Mouse (Mus musculus): ENCODE results near the gene Akr1a1. TPM values are rescaled to one million over a fixed set of nuclear protein-coding genes. Genes with fewer than 3 reads are reported as not detected.
"Not testable (repeated sequence)": the region's sequence is repeated elsewhere in the genome, so short reads cannot be mapped to it uniquely, and the experiment has no call there.

Gene Akr1a1
- polyA plus RNA-seq, 1 experiment from 2014 or later: 966 TPM

GRCm38 (mm10) chr4:116687041-116687440, 35.6 kb upstream of the Akr1a1 start:
- H3K9ac ChIP-seq (ENCODE audit: low read depth, low read length): peak overlapping the region; percentile 88; the same call in 1 of the 2 replicates
- TF ChIP-seq CTCF (IDR thresholded peaks at IDR 0.05; ENCODE audit: low read depth): no peak
- H3K9me3 ChIP-seq (replicated peaks; ENCODE audit: low read length): no peaks in the 10 kb centered on the region
- 10% methylated on average over 1 of the region's 1 CpGs for whole genome bisulfite sequencing
- ATAC-seq (replicated peaks; ENCODE audit: low FRiP score, low read depth) (no peak), DNase-seq (ENCODE audit: low spot score) (no peak)
- H3K36me3 ChIP-seq (ENCODE audit: insufficient read depth, low read length): peaks cover 17% of the 10 kb centered on the region; the same call in 1 of the 2 replicates
- H3K4me3 ChIP-seq (replicated peaks; ENCODE audit: low read depth, low read length): peak overlapping the region; percentile 69
- peak overlapping the region; percentile 63 for H3K4me2 ChIP-seq (ENCODE audit: low read length)
- H3K27ac ChIP-seq: no peak overlapping the region
- no peaks in the 10 kb centered on the region for H3K27me3 ChIP-seq (ENCODE audit: insufficient read depth, low read length)
- peaks cover 8% of the 10 kb centered on the region; the same call in 1 of the 2 replicates for H3K4me1 ChIP-seq (replicated peaks; ENCODE audit: insufficient read depth, low read length)

DNA sequence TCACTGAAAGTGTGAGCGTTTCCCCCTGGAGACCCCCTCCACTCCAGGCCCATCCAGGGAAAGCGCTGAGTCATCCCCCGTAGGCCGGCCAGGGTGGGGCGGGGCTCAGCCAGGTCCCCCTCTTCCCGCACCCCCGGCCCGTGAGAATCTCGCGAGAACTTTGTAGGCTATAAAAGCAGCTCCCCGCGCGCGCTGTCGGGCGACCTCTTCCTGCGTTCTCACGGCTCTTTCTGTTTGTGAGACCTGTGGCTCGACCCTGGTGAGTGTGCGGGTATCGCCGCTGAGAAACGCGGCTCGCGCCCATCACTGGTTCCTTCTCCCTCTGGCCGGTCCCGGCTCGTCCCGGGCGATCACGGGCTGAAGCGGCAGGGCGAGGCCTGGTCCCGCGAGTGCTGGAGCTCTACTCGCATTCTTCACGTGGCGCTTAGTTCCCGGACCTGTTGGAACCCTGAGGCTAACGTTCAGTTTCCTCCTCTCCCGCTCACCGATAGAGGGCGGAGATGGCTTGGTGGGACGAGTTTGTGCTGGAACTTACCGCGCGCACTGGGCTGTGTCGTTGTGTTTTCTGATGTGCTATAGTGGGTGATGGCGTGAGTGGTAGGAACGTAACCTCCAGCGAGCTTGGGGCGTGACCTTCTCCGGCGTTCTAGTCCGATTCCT, 34.1 kb upstream of the Akr1a1 start, which contains the start of gene Prdx1:
TSS of gene Prdx1 (plus strand) at position 143 of the 660 bp plus-strand sequence.
- Histone ChIP-seq H3K9me3 (replicated peaks; ENCODE audit: low read length) (no peaks in the 10 kb centered on the region), H3K4me3 (replicated peaks; ENCODE audit: low read depth, low read length) (peak within 1 kb of the TSS; percentile 69), H3K36me3 (ENCODE audit: insufficient read depth, low read length) (peaks cover 6% of the 10 kb centered on the region; the same call in 1 of the 2 replicates), H3K4me2 (ENCODE audit: low read length) (peak within 1 kb of the TSS; percentile 63), H3K27ac (peak within 1 kb of the TSS; percentile 99), H3K27me3 (ENCODE audit: insufficient read depth, low read length) (no peaks in the 10 kb centered on the region), H3K9ac (ENCODE audit: low read depth, low read length) (peak within 1 kb of the TSS; percentile 88), H3K4me1 (replicated peaks; ENCODE audit: insufficient read depth, low read length) (0 out of 2 replicates have a peak, but pooled peaks cover 4% of the 10 kb centered on the region)
- peak; percentile 86 for TF ChIP-seq CTCF (IDR thresholded peaks at IDR 0.05; ENCODE audit: low read depth)
- ATAC-seq (replicated peaks; ENCODE audit: low FRiP score, low read depth) (peak; percentile 94), DNase-seq (ENCODE audit: low spot score) (peak; percentile 96)
- WGBS: under 1% methylated on average over 56 of the region's 56 CpGs

DNA sequence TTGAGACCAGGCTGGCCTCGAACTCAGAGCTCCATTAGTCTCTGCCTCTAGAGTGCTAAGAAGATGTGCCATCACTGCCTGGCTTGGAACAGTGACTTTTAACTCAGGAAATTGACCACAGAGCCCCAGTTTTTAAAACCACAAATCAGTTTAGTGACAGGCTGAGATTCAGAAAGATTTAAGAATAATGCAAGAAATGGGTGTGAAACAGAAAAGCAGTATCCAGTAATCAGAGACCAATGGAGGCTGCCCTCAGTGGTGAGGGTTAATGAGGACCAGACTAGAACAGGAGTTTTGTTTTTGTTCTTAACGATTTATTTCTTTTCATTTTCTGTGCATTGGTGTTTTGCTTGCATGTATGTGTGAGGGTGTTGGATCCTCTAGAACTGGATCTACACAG, 33.2 kb upstream of the Akr1a1 start:
- peak overlapping the region; percentile 88; the same call in 1 of the 2 replicates for H3K9ac ChIP-seq (ENCODE audit: low read depth, low read length)
- H3K4me1 ChIP-seq (replicated peaks; ENCODE audit: insufficient read depth, low read length): 0 out of 2 replicates have a peak, but pooled peaks cover 4% of the 10 kb centered on the region
- H3K27me3 ChIP-seq (ENCODE audit: insufficient read depth, low read length): no peaks in the 10 kb centered on the region
- no peak for TF ChIP-seq CTCF (IDR thresholded peaks at IDR 0.05; ENCODE audit: low read depth)
- H3K4me2 ChIP-seq (ENCODE audit: low read length): peak overlapping the region; percentile 63; the same call in 1 of the 2 replicates
- ATAC-seq (replicated peaks; ENCODE audit: low FRiP score, low read depth) (no peak), DNase-seq (ENCODE audit: low spot score) (no peak)
- WGBS: 72% methylated on average over 2 of the region's 2 CpGs
- no peak overlapping the region for H3K4me3 ChIP-seq (replicated peaks; ENCODE audit: low read depth, low read length)
- peaks cover 6% of the 10 kb centered on the region; the same call in 1 of the 2 replicates for H3K36me3 ChIP-seq (ENCODE audit: insufficient read depth, low read length)
- H3K27ac ChIP-seq: peak overlapping the region; percentile 99
- H3K9me3 ChIP-seq (replicated peaks; ENCODE audit: low read length): no peaks in the 10 kb centered on the region

- ATAC-seq (replicated peaks; ENCODE audit: low FRiP score, low read depth): no peak
- H3K9ac ChIP-seq (ENCODE audit: low read depth, low read length): no peak overlapping the region
- 86% methylated on average over 4 of the region's 4 CpGs for WGBS
- H3K27ac ChIP-seq: no peak overlapping the region
- H3K4me3 ChIP-seq (replicated peaks; ENCODE audit: low read depth, low read length): no peak overlapping the region
- no peaks in the 10 kb centered on the region for H3K9me3 ChIP-seq (replicated peaks; ENCODE audit: low read length)
- H3K36me3 ChIP-seq (ENCODE audit: insufficient read depth, low read length): peaks cover 6% of the 10 kb centered on the region; the same call in 1 of the 2 replicates
- H3K4me2 ChIP-seq (ENCODE audit: low read length): no peak overlapping the region
- H3K4me1 ChIP-seq (replicated peaks; ENCODE audit: insufficient read depth, low read length): 0 out of 2 replicates have a peak, but pooled peaks cover 4% of the 10 kb centered on the region
- H3K27me3 ChIP-seq (ENCODE audit: insufficient read depth, low read length): no peaks in the 10 kb centered on the region
- TF ChIP-seq CTCF (IDR thresholded peaks at IDR 0.05; ENCODE audit: low read depth): no peak
- no peak for DNase-seq (ENCODE audit: low spot score)
These were observed 32.5 kb upstream of the Akr1a1 start for GRCm38 (mm10) chr4:116683957-116684356.

DNA sequence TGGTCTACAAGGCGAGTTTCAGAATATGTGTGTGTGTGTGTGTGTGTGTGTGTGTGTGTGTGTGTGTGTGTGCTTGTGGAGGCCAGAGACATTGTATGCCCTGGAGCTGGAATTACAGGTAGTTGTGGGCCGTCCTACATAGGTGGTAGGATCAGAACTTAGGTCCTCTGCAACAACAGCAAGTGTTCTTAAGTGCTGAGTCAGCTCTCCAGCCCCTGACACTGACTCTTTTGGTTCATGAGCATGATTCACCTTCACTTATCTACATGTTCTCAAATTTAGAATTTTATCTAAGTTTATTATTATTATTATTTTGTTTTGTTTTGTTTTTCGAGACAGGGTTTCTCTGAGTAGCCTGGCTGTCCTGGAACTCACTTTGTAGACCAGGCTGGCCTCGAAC, 29.0 kb upstream of the Akr1a1 start:
- not testable (repeated sequence) for ATAC-seq (replicated peaks; ENCODE audit: low FRiP score, low read depth)

DNA sequence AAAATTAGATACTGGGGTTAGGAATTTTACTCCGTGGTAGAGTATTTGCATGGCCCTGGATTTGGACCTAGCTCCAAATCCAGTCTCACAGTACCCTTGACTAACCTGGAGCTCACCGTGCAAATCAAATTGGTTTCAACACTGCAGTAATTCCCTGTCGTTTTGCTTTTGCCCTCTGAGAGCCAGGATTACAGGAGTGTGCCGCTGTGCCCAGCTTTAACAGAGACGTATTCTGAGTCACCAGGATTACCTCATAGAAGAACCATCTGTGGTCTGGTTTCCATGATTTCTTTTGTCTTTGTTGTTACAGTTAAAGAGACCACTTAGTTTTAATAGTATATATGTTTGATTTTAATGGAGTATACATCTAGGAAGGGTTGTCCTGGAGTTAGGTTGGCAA, 27.7 kb upstream of the Akr1a1 start:
- no peak overlapping the region for H3K9ac ChIP-seq (ENCODE audit: low read depth, low read length)
- no peaks in the 10 kb centered on the region for H3K27me3 ChIP-seq (ENCODE audit: insufficient read depth, low read length)
- no peak overlapping the region for H3K4me3 ChIP-seq (replicated peaks; ENCODE audit: low read depth, low read length)
- no peak overlapping the region for H3K4me2 ChIP-seq (ENCODE audit: low read length)
- DNase-seq (ENCODE audit: low spot score) (no peak), ATAC-seq (replicated peaks; ENCODE audit: low FRiP score, low read depth) (no peak)
- H3K27ac ChIP-seq: no peak overlapping the region
- WGBS: 68% methylated on average over 5 of the region's 5 CpGs
- no peaks in the 10 kb centered on the region for H3K4me1 ChIP-seq (replicated peaks; ENCODE audit: insufficient read depth, low read length)
- no peak for TF ChIP-seq CTCF (IDR thresholded peaks at IDR 0.05; ENCODE audit: low read depth)
- H3K36me3 ChIP-seq (ENCODE audit: insufficient read depth, low read length): no peaks in the 10 kb centered on the region
- H3K9me3 ChIP-seq (replicated peaks; ENCODE audit: low read length): no peaks in the 10 kb centered on the region

More for the DNA sequence above, 29.0 kb upstream of the Akr1a1 start:
- 97% methylated on average over 4 of the region's 4 CpGs for WGBS
- H3K4me2 ChIP-seq (ENCODE audit: low read length); H3K4me3 ChIP-seq (replicated peaks; ENCODE audit: low read depth, low read length); H3K9ac ChIP-seq (ENCODE audit: low read depth, low read length); H3K4me1 ChIP-seq (replicated peaks; ENCODE audit: insufficient read depth, low read length); H3K27me3 ChIP-seq (ENCODE audit: insufficient read depth, low read length); H3K36me3 ChIP-seq (ENCODE audit: insufficient read depth, low read length); H3K9me3 ChIP-seq (replicated peaks; ENCODE audit: low read length); H3K27ac ChIP-seq; DNase-seq (ENCODE audit: low spot score): not testable (repeated sequence)
